Mouse (Mus musculus): ENCODE measurements at regions not wholly inside any gene's neighbourhood (a gene's known extent, or its start where the extent isn't known, plus 50 kb on each side); places are given as distances from the start of the nearest gene placed in this dataset.
"Not testable (repeated sequence)": the region's sequence is repeated elsewhere in the genome, so short reads cannot be mapped to it uniquely, and the experiment has no call there.

DNA sequence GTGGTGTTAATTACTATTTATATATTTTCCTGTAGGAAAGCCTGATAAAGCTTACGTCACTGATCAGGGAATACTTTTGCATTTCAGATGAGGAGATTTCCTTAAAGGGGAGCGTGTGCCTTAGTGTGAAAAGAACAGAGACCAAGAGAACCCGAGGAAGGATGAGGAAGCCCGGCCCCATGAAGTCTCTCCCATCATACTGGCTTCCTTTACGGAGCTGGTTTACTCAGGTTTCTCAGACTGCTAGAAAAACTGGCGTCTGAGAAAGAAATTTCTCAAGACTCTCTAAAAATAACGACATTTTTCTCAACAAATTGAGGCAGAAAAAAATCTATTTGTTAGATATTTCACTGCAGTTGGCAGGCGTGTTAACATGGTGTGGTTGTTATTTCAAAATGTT is 137.2 kb upstream of the Nrip1 start:
- no peak for DNase-seq

DNA sequence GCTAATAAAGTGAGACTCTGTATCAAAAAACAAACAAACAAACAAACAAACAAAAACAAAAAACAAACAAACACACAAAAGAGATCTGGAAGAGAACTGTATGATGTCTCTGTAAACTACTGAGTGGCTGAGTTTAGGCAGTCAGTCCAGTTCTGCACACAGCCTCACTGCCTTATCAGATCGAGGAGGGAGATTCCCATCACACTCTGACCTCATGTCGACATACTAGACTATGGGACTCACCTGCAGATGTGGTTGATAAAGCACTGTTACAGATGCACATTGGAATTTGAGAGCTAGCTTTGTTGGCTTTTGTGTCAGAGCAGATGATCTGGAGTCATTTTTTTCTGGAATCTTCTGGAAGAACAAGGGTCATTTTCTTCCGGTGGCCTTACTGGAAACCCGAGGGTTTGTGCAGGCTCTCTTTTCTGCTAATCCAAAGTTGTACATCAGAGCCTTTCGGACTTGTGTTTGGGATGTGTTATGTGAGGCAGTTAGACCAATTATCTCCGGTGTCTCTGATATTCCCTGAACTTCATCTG is 135.6 kb upstream of the Nrip1 start:
- DNase-seq = no peak

DNA sequence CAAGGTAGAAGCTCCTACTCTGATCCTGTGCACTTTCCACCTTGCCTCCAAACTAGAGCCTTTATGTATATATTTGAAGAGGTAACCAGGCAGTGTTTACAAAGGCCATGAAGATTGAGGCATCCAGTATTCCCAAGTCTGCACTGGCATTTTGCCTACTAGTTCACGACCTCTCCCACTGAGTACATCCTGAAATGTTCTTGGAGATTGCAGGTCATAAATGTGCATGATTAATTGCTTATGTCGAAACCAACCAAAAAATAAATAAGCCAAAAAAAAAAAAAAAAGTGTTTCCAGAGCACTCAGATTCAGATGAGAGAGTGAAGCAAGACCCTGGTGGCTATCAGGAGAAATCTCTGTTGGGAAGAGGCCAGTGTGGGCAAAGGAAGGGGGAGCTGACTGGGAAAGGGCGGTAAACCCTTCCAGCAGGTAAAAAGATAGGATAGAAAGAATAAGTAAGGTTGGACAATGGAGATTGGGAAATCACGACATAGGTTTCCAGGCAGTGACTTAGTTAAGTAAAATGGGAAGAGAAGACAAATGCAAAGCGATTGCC is 133.6 kb upstream of the Nrip1 start:
- DNase-seq = no peak

DNA sequence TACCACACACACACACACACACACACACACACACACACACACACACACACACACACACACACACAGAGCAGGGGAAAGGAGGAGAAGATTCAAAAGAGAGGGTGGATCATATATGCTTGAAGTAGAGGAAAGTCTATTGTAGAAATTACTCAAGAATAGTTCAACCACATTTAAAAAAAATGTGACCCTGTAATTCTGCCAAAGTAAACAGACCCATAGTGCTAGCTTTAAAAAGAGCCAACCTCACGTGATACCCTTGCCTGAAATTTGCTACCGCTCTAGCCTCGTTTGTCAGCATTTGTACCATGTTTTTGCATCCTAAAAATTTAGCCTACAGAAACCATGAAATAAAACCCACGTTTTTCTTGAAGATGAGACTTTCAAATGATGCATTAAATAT is 132.6 kb upstream of the Nrip1 start:
- no peak for DNase-seq

DNA sequence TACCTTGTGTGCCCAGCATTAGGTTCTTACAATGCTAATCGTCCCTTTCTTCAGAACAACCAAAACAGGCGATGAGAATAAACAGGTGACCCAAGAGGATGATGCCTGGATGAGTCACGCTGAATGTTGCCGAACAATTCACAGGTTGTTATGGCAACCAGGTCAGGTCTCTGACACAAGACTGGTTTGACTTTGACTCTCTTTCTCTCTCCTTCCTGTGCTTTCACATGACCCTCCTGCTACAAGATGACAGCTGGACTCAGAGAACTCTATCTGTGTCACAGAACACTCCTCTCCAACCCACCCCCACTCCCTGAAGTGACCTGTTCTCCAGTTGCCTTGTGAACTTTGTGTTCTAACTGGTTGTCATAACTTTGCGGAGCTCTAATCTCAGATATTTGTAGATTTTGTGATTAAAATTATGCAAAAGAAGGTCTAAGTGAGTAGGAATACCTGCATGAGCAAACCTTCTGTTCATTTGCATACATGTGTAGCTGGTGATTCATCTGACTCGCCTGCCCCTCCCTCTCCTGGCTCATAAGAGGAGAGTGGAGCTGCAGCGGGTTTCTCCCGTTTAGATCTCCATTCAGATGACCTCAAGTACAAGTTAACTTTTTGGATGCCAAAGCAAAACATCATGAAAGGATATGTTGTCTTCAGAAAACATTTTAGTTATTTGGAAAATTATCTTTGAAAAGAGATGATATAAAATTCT is 126.2 kb upstream of the Nrip1 start:
- no peak for DNase-seq

DNA sequence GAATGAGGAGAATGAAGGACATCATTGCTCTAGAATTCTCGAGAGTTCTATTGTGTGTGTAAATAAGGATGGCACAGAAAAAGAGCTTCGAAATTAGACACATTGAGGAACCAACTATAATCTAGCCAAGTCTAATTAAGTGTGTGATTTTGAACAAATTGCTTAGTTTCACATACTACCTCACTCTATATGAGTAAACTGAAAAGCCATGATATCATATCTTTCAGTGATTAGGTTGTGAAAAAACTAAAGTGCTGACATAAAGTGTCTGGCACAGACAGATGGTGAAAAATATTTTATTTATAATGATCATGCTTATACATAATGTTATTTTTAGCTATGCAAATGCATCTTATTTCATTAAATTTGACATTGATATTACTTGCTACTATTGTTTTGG is 124.6 kb upstream of the Nrip1 start:
- DNase-seq = no peak

DNA sequence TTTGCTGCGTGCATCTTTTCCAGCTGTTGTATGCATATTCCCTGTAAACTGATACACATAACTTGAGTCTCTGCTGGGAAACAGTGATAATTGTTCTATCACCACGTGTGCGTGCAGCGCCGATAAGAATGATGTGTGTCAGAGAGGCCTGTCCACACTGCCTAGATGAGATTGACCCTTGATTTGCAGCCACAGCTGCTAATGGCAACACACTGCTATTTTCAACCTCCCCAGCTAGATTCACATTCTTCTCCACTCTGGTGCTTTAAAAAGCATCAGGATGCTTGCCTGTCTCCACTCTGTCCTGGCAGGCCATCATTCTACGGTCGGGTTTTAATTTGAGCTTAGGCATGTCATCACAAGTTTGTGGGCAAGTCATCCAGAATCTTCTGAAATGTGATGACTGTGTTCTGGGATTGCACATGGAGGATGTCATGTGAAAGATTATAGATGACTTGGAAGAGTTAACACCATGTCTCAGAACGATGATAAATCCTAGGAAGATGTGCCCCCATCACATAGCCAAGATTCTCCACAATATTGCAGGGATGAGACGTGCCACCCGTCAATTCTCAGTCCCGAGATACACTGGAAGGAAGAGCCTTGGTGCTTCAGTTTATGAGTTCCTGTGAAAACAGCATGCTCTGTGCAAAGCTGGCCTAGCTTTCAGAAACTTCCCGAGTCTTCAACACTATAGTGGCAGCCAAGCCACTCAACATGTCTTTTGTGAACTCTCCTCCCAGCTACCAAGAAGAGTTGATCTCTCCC is 123.6 kb upstream of the Nrip1 start:
- no peak for DNase-seq

DNA sequence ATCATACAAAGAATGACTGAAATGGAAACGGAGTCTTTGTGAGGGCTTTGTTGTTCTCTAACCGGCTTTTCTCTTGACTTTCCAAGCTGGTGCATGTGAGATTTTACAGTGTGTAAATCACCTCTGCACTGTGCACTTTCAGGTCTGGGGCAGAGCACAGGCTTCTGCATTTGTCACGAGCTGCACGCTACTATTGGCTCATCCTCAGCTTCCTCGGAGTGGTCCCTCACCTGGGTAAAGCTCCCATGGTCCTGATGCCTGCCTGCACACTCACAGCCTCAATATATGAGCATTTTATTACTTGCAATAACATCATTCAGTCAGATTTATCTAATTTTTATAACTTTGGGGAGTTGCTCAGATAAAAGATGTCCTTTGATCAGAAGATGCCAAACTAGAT is 109.8 kb upstream of the Nrip1 start:
- DNase-seq = no peak

DNA sequence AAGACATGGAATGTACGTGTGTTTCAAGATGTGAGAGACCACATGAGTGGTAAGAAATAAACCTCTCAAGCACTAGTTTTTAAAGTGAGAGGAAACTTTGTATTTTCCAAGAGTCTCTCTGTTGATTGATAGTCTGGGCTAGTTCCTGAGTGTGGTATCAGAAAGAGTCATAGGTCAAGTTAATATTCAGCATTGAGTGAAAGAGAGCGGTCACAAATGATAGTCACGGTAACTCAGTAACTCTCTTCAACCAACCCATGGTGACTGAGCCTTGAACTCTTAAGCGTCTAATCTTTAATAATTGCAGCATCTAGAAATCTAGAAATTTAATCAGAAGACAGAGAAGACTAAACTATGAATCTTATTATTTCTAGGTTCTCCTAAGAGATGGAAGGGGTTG is 108.3 kb upstream of the Nrip1 start:
- no peak for DNase-seq

DNA sequence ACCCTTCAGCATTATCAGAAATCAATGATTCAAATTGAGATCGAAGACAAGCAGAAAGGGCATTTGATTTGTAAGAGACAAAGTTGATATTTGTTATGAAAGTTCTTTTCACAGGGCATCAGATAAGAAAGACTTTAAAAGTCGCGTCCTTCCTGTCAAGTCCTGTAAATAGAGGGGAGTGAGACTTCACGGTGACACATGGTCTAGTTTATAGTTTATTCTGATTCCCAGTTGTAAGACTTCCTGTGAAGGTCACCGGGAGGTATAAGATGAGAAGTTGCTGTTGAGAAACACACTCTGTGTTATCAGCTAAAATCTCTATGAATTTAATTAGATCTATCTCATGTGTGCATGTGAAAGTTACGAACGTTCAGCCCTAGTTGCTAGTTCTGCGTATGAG is 103.8 kb upstream of the Nrip1 start:
- no peak for DNase-seq

DNA sequence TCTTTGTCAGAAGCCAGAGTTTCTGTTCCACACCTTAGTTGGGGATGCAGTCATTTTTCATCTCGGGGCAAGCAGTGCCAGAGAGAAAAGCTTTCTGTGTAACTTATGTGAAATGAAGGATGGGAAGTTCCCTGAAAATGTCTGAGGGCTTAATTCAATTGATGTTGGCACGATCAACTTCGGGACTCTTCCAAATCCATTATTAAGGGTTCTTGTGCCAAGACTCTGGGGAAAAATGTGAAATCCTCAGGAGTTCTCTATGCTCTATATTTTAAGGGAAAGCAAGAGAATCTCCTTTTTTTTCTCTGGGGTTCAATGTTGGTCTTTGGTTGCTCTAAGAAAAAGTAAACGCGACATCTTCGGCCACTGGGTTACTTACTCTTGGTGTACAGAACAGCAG is 100.9 kb upstream of the Nrip1 start:
- DNase-seq = no peak

DNA sequence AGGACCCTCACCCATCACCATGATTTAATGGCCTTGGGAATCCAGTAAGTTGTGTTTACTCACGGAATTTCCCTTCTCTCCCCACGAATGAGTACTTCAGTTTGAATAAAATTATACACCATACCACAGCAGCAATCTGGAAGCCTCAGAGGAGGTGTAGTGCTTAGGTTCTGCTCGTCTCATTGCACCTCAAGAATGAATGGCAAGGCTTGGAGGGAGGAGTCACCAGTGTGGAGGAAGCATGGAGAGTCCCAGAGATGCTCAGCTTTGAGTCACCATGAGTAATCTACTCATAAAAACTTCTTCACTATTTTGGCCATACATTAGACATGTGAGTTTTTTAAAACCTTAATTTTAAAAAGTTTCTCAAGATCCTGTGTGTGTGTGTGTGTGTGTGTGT is 98.8 kb upstream of the Nrip1 start:
- no peak for DNase-seq

DNA sequence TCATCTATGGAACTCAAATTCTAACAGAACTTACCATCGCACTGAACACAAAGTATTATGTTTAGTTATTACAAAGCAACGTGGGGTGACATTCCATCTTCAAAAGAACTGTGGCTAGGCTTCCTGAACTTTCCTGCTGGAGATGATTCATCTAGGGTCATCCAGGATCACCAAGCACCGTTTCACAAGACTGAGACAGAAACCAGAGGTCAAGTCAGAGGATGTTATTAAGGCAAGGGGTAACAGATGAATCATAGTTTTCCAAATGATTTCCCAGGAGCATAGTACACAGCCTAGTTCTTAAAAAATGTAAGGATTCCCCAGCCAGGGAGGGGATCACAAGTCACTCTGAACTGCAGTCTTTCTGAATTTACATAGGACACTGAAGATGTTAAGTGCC is 97.5 kb upstream of the Nrip1 start:
- no peak for DNase-seq

DNA sequence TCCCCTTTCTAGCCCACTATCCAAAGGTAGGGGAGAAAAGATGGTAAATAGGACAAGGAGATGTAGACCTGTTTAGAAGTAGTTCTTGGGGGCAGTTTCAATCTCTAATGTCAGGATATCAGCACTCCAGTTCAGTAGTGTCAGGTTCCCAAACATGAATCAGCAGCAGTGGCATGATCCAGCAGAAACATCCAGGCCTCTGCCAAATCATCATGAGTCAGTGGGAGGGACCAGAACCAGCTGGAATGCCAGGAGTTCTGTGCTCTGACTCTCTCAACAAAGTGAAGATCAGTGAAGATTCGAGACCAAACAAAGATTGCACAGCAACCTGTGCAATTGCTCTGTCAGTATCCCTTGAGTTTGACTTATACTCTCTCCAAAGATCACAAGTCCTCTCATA is 85.9 kb upstream of the Nrip1 start:
- no peak for DNase-seq

DNA sequence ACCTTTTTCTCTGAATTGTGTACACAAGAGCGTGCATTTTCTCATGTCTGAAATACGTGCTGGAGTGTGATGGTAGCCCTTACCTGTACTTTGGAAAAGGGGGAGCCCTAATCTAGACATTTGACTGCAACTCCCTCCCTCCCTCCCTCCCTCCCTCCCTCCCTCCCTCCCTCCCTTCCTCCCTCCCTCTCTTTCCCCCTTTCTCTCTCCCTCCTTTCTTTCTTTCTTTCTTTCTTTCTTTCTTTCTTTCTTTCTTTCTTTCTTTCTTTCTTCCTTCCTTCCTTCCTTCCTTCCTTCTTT is 82.6 kb upstream of the Nrip1 start:
- not testable (repeated sequence) for DNase-seq

DNA sequence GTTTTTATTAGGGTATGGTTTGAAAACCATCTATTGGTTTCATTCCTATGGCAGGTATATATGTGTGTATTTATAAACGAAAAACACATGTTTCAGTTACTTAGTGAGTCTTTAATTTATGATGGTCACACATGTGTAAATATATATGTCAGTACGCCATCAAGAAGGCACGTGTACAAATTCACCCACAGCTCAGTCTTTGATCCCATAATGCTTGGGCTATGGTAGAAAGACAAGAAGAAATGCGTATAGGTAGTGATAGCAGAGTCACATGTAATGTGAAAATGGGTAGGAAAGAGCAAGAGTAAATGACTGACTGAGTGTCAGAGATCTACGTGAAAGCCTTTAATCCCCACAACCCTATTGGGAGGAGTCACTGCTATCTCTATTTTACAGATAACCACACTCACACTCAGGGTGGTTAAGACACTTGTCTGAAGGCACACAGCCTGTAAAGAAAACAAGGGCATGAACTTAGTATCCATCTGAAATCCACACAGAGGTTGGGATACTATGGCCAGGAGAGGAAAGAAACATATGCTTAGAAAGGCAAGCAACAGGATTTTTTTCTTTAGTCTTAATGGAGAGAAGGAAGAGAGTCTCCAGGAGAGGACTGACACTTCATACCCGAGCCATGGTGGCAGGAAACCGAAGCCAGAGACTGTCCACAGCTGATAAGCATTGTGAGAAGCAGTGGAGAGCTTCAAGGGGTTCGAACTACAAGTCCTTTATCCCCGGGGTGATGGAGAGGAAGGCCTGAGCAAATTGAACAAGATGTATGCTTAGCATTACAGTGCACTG is 82.1 kb upstream of the Nrip1 start:
- no peak for DNase-seq

DNA sequence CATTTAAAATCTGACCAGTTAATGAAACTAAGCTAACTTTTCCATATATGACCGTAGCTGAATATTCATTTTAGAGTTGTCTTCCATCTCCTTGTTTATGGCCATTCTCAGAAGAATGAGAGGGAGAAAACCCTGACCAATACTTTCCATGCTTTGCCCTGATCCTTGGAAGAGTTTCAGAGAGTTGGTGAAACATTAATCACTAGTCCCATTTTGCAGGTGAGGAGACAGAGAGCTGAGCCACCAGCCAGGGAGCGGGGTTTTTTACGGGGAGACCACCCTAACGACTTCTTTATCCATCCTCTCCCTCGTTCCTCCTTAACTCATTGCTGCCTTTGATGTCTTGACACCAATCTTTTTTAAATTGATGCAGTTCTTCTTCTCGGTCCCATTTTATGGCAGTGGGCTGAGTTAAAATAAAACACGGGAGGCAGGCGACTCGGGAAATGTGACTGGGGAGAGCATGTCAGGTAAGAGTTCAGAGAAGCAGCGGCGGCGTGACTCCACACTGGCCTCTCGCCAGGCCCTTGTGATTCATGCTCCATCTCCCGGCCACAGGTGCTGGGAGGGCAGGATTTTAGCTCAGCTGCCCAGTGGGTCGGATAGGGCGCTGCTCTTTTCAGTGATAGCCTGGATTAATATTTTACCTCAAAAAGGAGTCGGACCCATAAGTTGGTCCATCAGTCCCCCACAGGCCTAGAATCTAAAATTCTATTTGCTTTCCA is 81.3 kb upstream of the Nrip1 start:
- no peak for DNase-seq

DNA sequence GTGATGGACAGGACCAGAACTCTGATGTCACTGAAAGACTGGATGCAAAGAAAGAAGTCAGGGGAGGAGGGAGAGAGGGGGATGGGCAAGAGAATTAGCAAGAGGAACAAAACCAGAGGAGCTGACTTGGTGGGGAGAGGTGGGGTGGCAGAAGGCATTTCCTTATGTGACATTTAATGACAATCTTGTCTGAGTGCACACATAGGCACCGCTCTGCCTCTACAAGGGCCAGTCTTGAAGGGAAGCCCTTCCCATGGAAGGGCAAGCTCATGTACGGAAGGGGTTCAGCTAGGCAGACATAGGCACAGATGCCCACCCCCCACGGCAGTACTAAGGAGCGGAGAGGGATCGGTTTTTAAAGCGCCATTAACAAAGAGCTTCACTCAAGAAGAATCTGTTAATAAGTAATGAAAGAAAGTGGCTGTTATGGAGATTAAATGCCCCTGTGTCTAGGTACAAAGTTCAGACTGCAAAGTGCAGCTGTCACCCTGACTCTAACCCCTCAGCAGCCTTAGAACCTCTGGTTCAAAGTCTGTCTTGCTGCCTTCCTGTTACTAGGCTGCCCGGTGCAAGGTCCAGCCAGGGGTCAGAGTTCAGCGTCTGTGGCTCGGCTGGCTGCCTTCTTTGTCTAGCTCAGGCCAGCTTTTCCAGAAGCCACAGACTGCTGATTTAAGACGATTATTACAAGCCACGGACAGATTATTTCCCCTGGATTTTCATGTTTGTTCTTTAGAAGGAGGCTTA is 80.0 kb upstream of the Nrip1 start:
- DNase-seq = no peak

DNA sequence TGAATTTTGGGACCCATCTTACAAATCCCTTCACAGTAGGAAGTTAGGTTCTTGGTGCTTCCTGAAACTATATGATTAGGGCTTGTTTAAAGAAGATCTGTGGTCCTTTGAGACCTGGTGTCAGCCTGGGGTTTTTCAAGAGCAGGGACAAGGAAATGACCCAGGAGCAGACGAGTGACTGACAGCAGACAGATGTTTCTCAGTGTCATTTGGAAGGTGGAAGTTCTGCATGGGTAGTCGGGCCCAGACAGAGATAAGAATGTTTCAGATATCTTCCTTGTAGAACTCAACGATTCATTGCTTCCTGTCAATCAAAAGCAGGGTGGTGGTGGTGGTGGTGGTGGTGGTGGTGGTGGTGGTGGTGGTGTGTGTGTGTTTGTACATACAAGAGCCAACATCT is 75.1 kb upstream of the Nrip1 start:
- no peak for DNase-seq

DNA sequence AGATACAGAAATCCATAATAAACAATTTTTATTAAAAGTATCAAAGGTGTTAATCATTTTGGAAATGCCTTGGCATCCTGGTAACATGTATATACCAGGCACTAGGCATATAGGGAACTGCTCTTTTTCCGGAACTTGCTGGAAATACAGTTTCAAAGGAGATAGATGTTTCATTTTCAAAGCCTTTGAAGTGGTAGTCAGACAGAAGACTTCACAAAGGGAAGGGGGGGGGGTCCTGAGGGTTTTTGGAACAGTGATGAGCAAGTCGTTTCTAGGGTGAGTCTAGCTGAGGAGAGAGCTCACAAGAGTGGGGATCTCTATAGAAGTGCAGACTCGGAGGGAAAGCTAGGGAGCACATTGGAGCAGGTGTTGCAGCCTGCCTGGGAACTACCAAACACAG is 73.4 kb upstream of the Nrip1 start:
- no peak for DNase-seq

DNA sequence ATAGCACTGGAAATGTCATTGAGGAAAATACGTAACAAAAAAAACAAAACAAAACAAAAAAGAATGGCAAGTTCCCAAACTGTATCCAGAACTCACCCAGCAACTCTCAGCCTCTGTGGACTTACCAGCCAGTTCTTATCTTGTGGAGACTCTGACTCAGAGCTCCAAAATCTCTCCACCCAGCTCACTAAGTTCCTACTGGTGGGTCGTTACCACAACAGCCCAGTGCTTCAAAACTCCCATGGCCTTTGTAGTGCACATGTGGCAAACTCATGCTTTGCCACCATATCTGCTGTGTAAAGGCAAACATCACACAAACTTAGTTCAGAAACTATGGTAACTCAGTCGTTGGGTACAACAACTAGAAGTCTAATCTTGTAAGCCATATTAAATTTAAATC is 71.0 kb upstream of the Nrip1 start:
- DNase-seq = no peak

DNA sequence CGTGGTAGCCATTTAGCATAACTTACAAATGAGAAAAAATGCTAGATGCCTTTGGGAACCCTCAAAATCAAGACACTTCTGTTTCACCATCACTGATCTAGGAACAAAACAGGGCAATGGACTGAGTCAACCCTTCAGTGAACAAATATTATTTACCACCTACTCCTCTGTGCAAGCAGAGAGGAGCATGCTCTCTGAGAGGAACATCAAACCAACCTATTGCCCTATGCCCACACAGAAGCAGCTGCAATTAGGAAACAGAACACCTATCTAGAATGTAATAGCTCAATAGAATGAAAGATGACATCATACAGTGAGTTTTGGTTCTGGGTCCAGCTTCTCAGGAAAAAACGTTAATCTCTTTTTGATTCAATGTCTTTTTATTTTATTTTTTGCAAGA is 69.0 kb upstream of the Nrip1 start:
- DNase-seq = no peak
